Mouse (Mus musculus) spleen, postnatal 14 days (tissue): ENCODE measurements around the gene Mrps23.

Source experiments
- DNase-seq, 2 experiments: peaks; one replicate each; pipeline ENCODE4 v3.0.0; 2021 to 2022; ENCODE audit warnings: low spot score in 2 of 2

Gene Mrps23

DNA sequence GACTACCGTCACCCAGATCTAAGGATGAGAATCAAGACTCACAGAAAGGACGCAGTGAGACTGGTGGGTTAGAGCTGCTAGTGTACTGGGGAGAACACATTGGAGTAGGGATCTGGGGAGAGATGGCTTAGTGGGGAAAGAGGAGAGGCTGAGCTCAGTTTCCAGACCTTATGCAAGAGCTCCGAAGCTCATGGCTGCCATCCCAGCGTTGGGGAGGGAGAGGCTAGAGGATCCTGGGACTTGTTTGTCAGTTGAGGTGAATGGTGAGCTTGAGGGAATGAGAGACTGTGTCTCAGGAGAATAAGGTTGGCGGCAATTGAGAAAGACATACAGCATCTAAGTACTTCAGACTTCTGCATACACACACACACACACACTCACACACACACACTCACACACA, 44.4 kb downstream of the Mrps23 start:
- no peak for DNase-seq

DNA sequence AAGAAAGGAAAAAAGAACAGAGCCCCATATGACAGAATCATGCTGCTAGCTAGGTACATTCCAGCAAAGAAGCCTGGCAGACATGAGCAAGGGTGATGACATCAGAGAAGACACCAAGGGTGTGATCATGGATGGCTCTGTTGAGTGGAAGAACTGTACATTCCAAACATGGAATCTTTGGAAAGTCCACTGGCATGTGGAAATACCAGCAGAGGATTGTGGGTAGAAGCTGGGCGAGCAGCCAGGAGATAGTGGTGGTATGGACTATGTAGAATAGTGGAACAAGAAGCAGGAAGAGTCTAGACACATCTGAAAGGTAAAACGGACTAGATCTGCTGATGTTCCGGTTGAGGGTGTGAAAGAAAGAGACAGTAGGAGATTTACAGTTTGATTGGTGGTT, 46.4 kb downstream of the Mrps23 start:
- no peak for DNase-seq

DNA sequence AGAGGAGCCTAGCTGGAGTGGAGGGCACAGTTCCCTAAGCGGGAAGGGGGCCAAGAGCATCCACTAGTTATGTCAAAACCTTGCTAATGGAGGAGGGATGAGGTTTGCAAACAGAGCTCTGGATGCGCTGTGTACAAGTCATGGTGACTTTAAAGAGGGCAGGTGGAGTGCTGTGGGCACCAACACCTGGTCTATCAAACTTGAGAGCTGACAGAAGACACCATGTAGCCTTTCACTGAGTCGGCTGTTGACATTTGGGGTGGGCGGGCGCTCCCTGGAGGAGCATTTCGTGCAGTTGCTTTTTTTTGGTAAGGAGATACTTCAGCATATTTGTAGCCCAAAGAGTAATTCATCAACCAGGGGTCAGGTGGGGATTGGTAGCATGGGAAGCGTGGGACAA, 47.1 kb downstream of the Mrps23 start:
- DNase-seq: no peak

DNA sequence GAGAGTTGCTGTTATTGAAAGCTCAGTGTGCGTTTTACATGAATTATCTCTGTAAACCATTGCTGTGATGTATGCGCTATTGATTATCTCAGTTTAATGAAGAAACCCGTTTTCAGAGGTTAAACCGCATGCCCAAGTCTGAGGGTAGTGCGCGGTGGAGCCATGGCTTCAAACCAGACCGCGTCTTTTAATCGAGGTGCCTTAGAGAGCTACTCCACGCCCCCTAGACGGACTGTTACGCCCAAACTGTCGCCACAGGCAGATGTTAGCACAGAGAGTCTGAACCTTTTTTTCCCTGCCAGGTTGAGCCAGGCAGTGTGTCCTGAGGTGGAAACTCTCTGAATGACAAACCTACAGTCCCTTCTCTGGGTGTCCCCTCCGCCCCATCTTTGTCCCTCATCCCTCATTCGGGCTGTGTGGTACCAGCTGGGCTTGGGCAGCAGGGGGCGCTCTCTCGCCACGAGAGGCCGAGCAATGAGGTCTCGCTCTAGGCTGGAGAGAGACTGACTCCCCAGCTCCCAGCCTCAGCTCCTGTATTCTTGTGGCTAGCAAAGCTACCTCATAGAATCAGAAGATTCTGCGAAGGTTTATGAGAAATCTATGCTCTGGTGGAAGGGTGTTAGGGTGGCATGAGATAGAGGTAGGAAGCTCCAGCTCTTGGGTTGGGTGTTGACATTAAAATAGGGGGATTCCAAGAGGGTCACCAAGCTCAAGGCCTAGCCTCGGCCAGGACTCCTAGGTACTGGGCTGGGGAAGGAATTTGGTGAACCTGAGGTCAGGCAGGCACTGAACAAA, 48.0 kb downstream of the Mrps23 start:
- DNase-seq: peak; percentile 54 to 77

DNA sequence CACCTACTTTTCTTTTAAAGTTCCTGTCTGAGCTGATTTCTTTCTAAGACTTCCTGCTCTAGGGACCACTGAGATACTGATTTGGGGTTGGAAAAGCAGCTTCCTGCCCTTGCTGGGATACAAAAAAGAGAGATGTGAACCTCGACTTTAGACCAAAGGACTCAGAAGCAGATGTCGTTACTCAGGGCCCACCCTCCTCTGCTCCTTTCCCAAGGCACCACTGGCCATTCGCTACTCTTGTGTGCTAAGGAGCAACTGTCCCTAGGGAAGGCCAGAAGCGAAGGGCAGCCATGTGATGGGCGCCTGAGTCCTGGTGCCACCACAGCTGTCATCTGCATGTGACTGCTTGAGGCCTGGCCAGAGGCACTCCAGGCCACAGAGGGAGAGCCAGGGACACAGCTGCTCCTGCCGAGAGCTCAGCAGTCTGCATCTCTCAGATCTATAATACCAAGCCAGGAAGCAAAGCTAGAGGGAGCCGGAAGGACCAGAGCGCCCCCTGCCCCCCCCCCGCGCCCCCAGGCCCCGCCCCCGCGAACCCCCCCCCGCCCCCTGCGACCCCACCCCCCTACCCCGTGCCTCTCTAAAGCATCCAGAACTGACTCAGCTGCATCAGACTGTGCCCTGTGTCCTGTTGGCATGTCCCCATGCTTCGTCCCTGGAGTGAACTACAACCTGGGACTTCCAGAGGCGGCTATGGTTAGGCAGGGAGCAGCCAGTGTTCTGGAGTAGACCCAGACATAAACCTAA, 48.8 kb downstream of the Mrps23 start:
- DNase-seq: no peak

DNA sequence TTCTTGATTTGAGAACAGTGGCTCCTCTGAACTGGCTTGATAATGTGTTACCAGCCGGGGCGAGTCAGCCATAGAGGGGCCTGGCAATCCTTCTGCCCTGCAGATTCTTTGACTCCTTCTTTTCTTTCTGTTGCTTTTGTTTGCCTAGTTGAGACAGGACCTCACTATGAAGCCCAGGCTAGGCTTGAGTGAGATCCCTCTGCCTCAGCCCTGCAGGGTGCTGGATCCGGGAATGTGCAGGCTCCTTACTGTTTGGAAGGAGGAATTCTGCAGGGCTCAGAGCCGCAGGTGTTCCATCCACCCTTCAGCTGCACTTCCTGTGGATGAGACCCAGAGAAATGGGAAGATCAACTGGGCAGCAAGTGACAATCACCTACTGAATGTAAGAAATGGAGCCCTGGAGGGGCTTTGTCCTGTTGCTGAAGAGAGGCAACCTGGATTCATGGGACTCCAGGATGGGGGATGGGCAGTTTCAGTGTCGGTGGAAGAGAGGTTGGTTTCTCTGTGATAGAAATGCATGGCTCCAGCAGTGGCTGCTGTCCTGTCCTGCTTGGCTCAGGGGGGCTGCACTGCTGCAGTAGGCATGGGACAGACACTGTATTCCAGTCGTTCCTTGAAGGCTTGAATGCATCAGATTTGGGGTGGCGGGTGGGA, 49.5 kb downstream of the Mrps23 start:
- no peak for DNase-seq

DNA sequence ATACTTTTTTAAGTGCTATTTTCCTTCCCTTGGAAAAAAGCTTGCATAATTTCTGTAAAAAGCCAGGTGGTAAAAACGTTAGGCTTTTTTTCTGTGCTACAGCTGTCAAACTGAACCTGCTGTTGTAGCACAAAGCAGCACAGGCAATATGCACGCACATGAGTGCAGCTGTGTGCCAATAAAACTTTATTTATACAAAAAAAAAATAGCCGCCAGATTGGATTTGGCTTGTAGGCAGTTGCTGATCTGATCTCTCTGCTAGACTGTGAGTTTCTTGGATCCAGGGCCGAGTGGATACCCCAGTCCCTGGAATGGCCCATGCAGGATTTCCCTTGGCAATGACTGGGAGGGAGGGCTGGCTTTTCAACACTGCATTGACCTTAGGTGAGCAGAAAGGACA, 53.5 kb downstream of the Mrps23 start:
- no peak for DNase-seq

DNA sequence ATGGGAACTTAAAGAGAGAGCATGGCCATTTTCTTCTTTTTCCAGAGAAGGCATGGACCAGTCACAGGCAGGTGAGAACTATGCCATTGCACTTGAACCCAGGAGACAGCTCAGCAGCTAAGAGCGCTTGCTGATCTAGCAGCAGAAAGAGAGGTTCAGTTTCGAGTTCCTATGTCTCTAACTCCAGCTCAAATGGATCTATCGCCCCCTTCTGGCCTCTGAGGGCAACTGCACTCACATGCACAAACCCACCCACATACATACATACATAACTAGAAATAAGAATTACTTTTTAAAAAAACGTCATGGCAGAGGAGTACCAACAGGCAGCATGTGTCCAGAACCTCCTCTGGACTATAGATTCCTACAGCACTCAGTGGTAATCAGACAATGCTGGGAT, 54.0 kb downstream of the Mrps23 start:
- DNase-seq: no peak

DNA sequence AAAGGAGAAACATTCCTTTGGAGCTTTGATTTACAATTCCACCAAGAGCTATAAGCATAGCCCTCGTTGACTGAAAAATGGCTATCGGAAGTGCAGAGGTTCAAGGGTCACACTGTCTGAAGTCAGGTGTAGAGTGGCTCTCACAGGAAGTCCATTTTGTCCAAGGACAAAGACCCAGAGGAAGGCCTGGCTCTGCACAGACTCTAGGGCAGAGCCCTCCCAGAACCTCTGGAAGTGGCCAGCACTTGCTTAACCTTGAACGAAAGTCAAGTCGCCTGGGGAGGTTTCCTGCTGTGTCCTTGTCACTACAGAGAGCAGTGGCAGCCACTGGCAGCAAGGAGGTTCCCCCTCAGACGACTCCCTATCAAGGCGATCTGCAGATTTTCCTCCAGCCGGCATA, 56.3 kb downstream of the Mrps23 start:
- DNase-seq: no peak
